Mouse (Mus musculus) kidney, adult 2 months (tissue): Measurements from ENCODE around the gene Igflr1.

ENCODE experiments used
- CTCF ChIP-seq: fragments of 200-500 bp; conservative IDR thresholded peaks from 2 replicates; pipeline ENCODE4 v1.5.1; 2011; ENCODE audit warnings: low read depth, mild to moderate bottlenecking, control low read depth, low read length, moderate library complexity, mixed read lengths; ENCODE audit not compliant: insufficient read depth, insufficient read length
- POLR2A ChIP-seq: fragments of 200-500 bp; IDR thresholded peaks from one replicate; pipeline ENCODE4 v1.6.1; 2011; ENCODE audit warnings: low read depth, low read length, control low read depth

GRCm38 (mm10) chr7:30544327-30544726 is 20.9 kb upstream of the Igflr1 start:
- TF ChIP-seq POLR2A (no peak), CTCF (no peak)
